Mouse (Mus musculus): Measurements from ENCODE around the gene Hsd17b11.

GRCm38 (mm10) chr5:103972379-103972778, 49.3 kb downstream of the Hsd17b11 start:
- no peak for TF ChIP-seq TCF12 (IDR thresholded peaks at IDR 0.05; ENCODE audit: low read depth, low read length)
- no peak for TF ChIP-seq POLR2A (IDR thresholded peaks at IDR 0.05; ENCODE audit: low read depth, low read length)
- TF ChIP-seq MAZ (IDR thresholded peaks at IDR 0.05; ENCODE audit: low read depth, low read length) = no peak
- 0 out of 2 replicates have a peak, but pooled peaks have one; percentile 5 for TF ChIP-seq USF1 (IDR thresholded peaks at IDR 0.05; ENCODE audit: low read depth, low read length)
- TF ChIP-seq MAFK (IDR thresholded peaks at IDR 0.05; ENCODE audit: insufficient replicate concordance, low read length) = no peak
- peak; percentile 21; the same call in 1 of the 2 replicates for TF ChIP-seq IRF4 (IDR thresholded peaks at IDR 0.05; ENCODE audit: low read depth, low read length)
- TF ChIP-seq CHD2 (IDR thresholded peaks at IDR 0.05; ENCODE audit: low read length) = no peak
- no peak for TF ChIP-seq CTCF (conservative IDR thresholded peaks at IDR 0.05 in 1 of 2, IDR thresholded peaks at IDR 0.05 in 1 of 2; ENCODE audit: low read depth in 2 of 2, low read length in 2 of 2)
- no peak for TF ChIP-seq CHD1 (IDR thresholded peaks at IDR 0.05; ENCODE audit: low read depth, low read length)
- TF ChIP-seq ZMIZ1 (IDR thresholded peaks at IDR 0.05; ENCODE audit: low read depth, low read length) = no peak
- no peak for TF ChIP-seq ZNF384 (IDR thresholded peaks at IDR 0.05; ENCODE audit: low read depth, low read length)
- no peak for TF ChIP-seq POLR2AphosphoS2 (IDR thresholded peaks at IDR 0.05; ENCODE audit: low read depth, low read length)

All from CH12.LX (cell line).